Mouse (Mus musculus) gastrocnemius, adult 2 months (tissue): ENCODE measurements around the gene Chil1. TPM values are rescaled to one million over a fixed set of nuclear protein-coding genes. Genes with fewer than 3 reads are reported as not detected.

Source experiments
- DNase-seq: peaks from one replicate; pipeline ENCODE4 v3.0.0; 2022
- H3K27ac ChIP-seq: fragments of 200-600 bp; 2 replicates; pipeline ENCODE4 v1.8.1; 2022; ENCODE audit warnings: mild to moderate bottlenecking
- H3K4me3 ChIP-seq: fragments of 200-600 bp; 2 replicates; pipeline ENCODE4 v1.8.1; 2022; ENCODE audit warnings: mild to moderate bottlenecking, moderate library complexity
- CTCF ChIP-seq: fragments of 200-600 bp; IDR thresholded peaks from 2 replicates; pipeline ENCODE4 v1.8.1; 2022; ENCODE audit warnings: antibody characterized with exemption, mild to moderate bottlenecking, moderate library complexity
- intact Hi-C: fragments of 180-260 bp; cut with DNase I; formaldehyde crosslinking; loops from one replicate; pipeline ENCODE4 v1.15.1; 2025
- long read RNA-seq, 2 experiments: library from polyadenylated mRNA; stranded (forward); transcript quantifications; one replicate each; pipeline ENCODE4 v2.0.0; 2021
- total RNA-seq, 2 experiments: library from RNA; stranded (reverse); gene quantifications; 2 replicates each; pipeline ENCODE4 v1.2.3; 2021

Chil1 gene
- total RNA-seq = 1 to 10 TPM; 1.8 to 6.9 TPM
- long read RNA-seq, experiment 1, transcript Chil1-201 (10 exons, 1,687 nt) = major isoform, 9 of 16 reads
- long read RNA-seq, experiment 1, partial matches to known transcripts = 3 of 16 reads
- long read RNA-seq, experiment 1, other reads (novel, unspliced or antisense) = 4 of 16 reads
- long read RNA-seq, experiment 2, partial matches to known transcripts = 0 of 5 reads
- long read RNA-seq, experiment 2, other reads (novel, unspliced or antisense) = 2 of 5 reads

- Histone ChIP-seq H3K27ac (peak within 1 kb of the TSS; percentile 32; the same call in 1 of the 2 replicates), H3K4me3 (no peak within 1 kb of the TSS)
- no peak for TF ChIP-seq CTCF
- peak; percentile 56 for DNase-seq
- intact Hi-C loops = no loop called here
These were observed at the start of gene Chil1 for GRCm38 (mm10) chr1:134182025-134182424. Chil1 (plus strand) TSS chr1:134182176.

GRCm38 (mm10) chr1:134133316-134133715 lies 48.7 kb upstream of the Chil1 start:
- intact Hi-C loops = no loop called here
- Histone ChIP-seq H3K4me3 (peak overlapping the region; percentile 28; the same call in 1 of the 2 replicates), H3K27ac (peak overlapping the region; percentile 70)
- TF ChIP-seq CTCF = no peak
- DNase-seq = peak; percentile 45

GRCm38 (mm10) chr1:134136351-134136750 lies 45.6 kb upstream of the Chil1 start:
- no peak for TF ChIP-seq CTCF
- intact Hi-C loops = no loop called here
- Histone ChIP-seq H3K4me3 (no peak overlapping the region), H3K27ac (no peak overlapping the region)
- no peak for DNase-seq

GRCm38 (mm10) chr1:134138424-134138823 lies 43.6 kb upstream of the Chil1 start:
- DNase-seq = no peak
- intact Hi-C loops = no loop called here
- TF ChIP-seq CTCF = no peak
- Histone ChIP-seq H3K27ac (no peak overlapping the region), H3K4me3 (no peak overlapping the region)

- no peak for TF ChIP-seq CTCF
- intact Hi-C loops = no loop called here
These were observed 39.6 kb upstream of the Chil1 start for GRCm38 (mm10) chr1:134142363-134142794.

GRCm38 (mm10) chr1:134146066-134146465 lies 35.9 kb upstream of the Chil1 start:
- intact Hi-C loops = no loop called here
- DNase-seq = no peak
- Histone ChIP-seq H3K4me3 (no peak overlapping the region), H3K27ac (no peak overlapping the region)
- no peak for TF ChIP-seq CTCF

More at GRCm38 (mm10) chr1:134142363-134142794, 39.6 kb upstream of the Chil1 start:
- no peak overlapping the region for H3K27ac ChIP-seq
- no peak for DNase-seq
- H3K4me3 ChIP-seq = no peak overlapping the region

- H3K4me3 ChIP-seq = no peak overlapping the region
- TF ChIP-seq CTCF = no peak
- intact Hi-C loops = loop anchor here (2.0 kb wide), 1 partner anchor 173 kb away; no protein-coding TSS in a partner anchor
- no peak overlapping the region for H3K27ac ChIP-seq
- no peak for DNase-seq
These were observed 31.9 kb upstream of the Chil1 start for GRCm38 (mm10) chr1:134150076-134150475.

- no peak for TF ChIP-seq CTCF
- intact Hi-C loops = loop anchor here (1.0 to 2.0 kb wide), 3 partner anchors 94 to 182 kb away; partner anchors contain the start of gene Ppfia4
- Histone ChIP-seq H3K4me3 (no peak overlapping the region), H3K27ac (no peak overlapping the region)
- DNase-seq = no peak
These were observed 31.2 kb upstream of the Chil1 start for GRCm38 (mm10) chr1:134150745-134151144.

GRCm38 (mm10) chr1:134151655-134152412 lies 30.1 kb upstream of the Chil1 start:
- peak; percentile 75 for DNase-seq
- intact Hi-C loops = loop anchor here (1.0 to 2.0 kb wide), 4 partner anchors 50 to 180 kb away; partner anchors contain the start of gene Ppfia4
- peak; percentile 84 for TF ChIP-seq CTCF
- Histone ChIP-seq H3K4me3 (no peak overlapping the region), H3K27ac (no peak overlapping the region)

GRCm38 (mm10) chr1:134152626-134153590 lies 29.1 kb upstream of the Chil1 start:
- TF ChIP-seq CTCF = no peak
- intact Hi-C loops = loop anchor here (1.0 kb wide), 1 partner anchor 49 kb away; no protein-coding TSS in a partner anchor
- no peak for DNase-seq
- Histone ChIP-seq H3K4me3 (no peak overlapping the region), H3K27ac (no peak overlapping the region)

GRCm38 (mm10) chr1:134154121-134154520 lies 27.9 kb upstream of the Chil1 start:
- DNase-seq = no peak
- Histone ChIP-seq H3K27ac (no peak overlapping the region), H3K4me3 (no peak overlapping the region)
- intact Hi-C loops = no loop called here
- no peak for TF ChIP-seq CTCF

GRCm38 (mm10) chr1:134154655-134155054 lies 27.3 kb upstream of the Chil1 start:
- Histone ChIP-seq H3K4me3 (no peak overlapping the region), H3K27ac (no peak overlapping the region)
- no peak for DNase-seq
- peak; percentile 56 for TF ChIP-seq CTCF
- intact Hi-C loops = no loop called here
